Mouse (Mus musculus) midbrain, embryonic 11.5 days (tissue): ENCODE data around the gene Cfl1. TPM values are rescaled to one million over a fixed set of nuclear protein-coding genes. Genes with fewer than 3 reads are reported as not detected.
A peak's percentile ranks its signal among the peaks of the same experiment; 100 is the strongest.

Source experiments
- ATAC-seq: fragments of 200-750 bp; cut with Nextera tagmentation; 2 replicates; pipeline ENCODE4 v1.8.0; 2017; ENCODE audit warnings: moderate TSS enrichment, moderate library complexity; ENCODE audit not compliant: low FRiP score
- DNase-seq: peaks from one replicate; pipeline ENCODE4 v3.0.0; 2015; ENCODE audit warnings: low spot score; ENCODE audit errors: missing footprints
- H3K27ac ChIP-seq: fragments of 300-500 bp; sonication (generic); 2 replicates; pipeline ENCODE4 v1.5.1; 2014; ENCODE audit warnings: low read depth, low read length
- H3K27me3 ChIP-seq: fragments of 300-500 bp; sonication (generic); 2 replicates; pipeline ENCODE4 v1.6.1; 2014; ENCODE audit warnings: mild to moderate bottlenecking, low read length, moderate library complexity, mixed read lengths; ENCODE audit not compliant: control insufficient read depth, insufficient read depth
- H3K36me3 ChIP-seq: fragments of 300-500 bp; sonication (generic); 2 replicates; pipeline ENCODE4 v1.6.1; 2014; ENCODE audit warnings: mild to moderate bottlenecking, low read length, moderate library complexity, mixed read lengths; ENCODE audit not compliant: control insufficient read depth, insufficient read depth
- H3K4me1 ChIP-seq: fragments of 300-500 bp; sonication (generic); 2 replicates; pipeline ENCODE4 v1.6.1; 2014; ENCODE audit warnings: low read length; ENCODE audit not compliant: control insufficient read depth, insufficient read depth
- H3K4me2 ChIP-seq: fragments of 300-500 bp; sonication (generic); 2 replicates; pipeline ENCODE4 v1.6.1; 2014; ENCODE audit warnings: mild to moderate bottlenecking, moderate library complexity
- H3K4me3 ChIP-seq: fragments of 300-500 bp; sonication (generic); 2 replicates; pipeline ENCODE4 v1.5.1; 2014; ENCODE audit warnings: low read depth, low read length
- H3K9ac ChIP-seq: fragments of 300-500 bp; sonication (generic); 2 replicates; pipeline ENCODE4 v1.6.1; 2014; ENCODE audit warnings: low read length
- H3K9me3 ChIP-seq: fragments of 300-500 bp; sonication (generic); 2 replicates; pipeline ENCODE4 v1.6.1; 2016; ENCODE audit warnings: low read length; ENCODE audit not compliant: control insufficient read depth
- WGBS: fragments of 180-500 bp; shearing (Covaris S2); extraction: QIAGEN DNeasy Blood & Tissue Kit; methylation state at CpG from one replicate; pipeline ENCODE4 v1.1.7; 2014; 5-methylcytosine and 5-hydroxymethylcytosine counted together
- polyA plus RNA-seq: library from polyadenylated mRNA; unstranded; fragments of >200 nt; fragmentation: Nextera tagmentation; extraction: Ambion mirVana; gene quantifications from 2 replicates; pipeline ENCODE4 v1.2.1, GENCODE M21; 2014

Gene Cfl1
- polyA plus RNA-seq, 1 experiment from 2014 or later = 3,786 TPM

GRCm38 (mm10) chr19:5461411-5461810, 28.8 kb upstream of the Cfl1 start:
- peak overlapping the region; percentile 82; the same call in 1 of the 2 replicates for H3K4me3 ChIP-seq
- DNase-seq (no peak), ATAC-seq (no peak)
- 89% methylated on average over 6 of the region's 6 CpGs for WGBS
- H3K4me1 ChIP-seq = peaks cover 22% of the 10 kb centered on the region
- 0 out of 2 replicates have a peak, but pooled peaks cover 3% of the 10 kb centered on the region for H3K27me3 ChIP-seq
- peak overlapping the region; percentile 91 for H3K4me2 ChIP-seq
- no peaks in the 10 kb centered on the region for H3K9me3 ChIP-seq
- 0 out of 2 replicates have a peak, but pooled peaks cover 4% of the 10 kb centered on the region for H3K36me3 ChIP-seq
- no peak overlapping the region for H3K9ac ChIP-seq
- H3K27ac ChIP-seq = no peak overlapping the region

GRCm38 (mm10) chr19:5463212-5463611, 27.0 kb upstream of the Cfl1 start:
- WGBS = 89% methylated on average over 9 of the region's 9 CpGs
- no peak for ATAC-seq
- DNase-seq = no peak
- no peaks in the 10 kb centered on the region for H3K9me3 ChIP-seq
- peaks cover 14% of the 10 kb centered on the region for H3K4me1 ChIP-seq
- H3K4me2 ChIP-seq = no peak overlapping the region
- no peak overlapping the region for H3K4me3 ChIP-seq
- 0 out of 2 replicates have a peak, but pooled peaks cover 3% of the 10 kb centered on the region for H3K27me3 ChIP-seq
- H3K9ac ChIP-seq = no peak overlapping the region
- H3K27ac ChIP-seq = no peak overlapping the region
- H3K36me3 ChIP-seq = 0 out of 2 replicates have a peak, but pooled peaks cover 4% of the 10 kb centered on the region

GRCm38 (mm10) chr19:5463791-5464562, 26.3 kb upstream of the Cfl1 start:
- 53% methylated on average over 15 of the region's 15 CpGs for WGBS
- H3K4me2 ChIP-seq = peak overlapping the region; percentile 35
- peak overlapping the region; percentile 54 for H3K27ac ChIP-seq
- DNase-seq = peak; percentile 96
- peak; percentile 74 for ATAC-seq
- H3K4me3 ChIP-seq = 0 out of 2 replicates have a peak overlapping the region, but pooled peaks have one; percentile 15
- H3K27me3 ChIP-seq = no peaks in the 10 kb centered on the region
- no peaks in the 10 kb centered on the region for H3K9me3 ChIP-seq
- H3K9ac ChIP-seq = peak overlapping the region; percentile 55
- H3K4me1 ChIP-seq = peaks cover 14% of the 10 kb centered on the region
- 0 out of 2 replicates have a peak, but pooled peaks cover 4% of the 10 kb centered on the region for H3K36me3 ChIP-seq

GRCm38 (mm10) chr19:5465037-5465436, 25.2 kb upstream of the Cfl1 start:
- no peak for ATAC-seq
- 0 out of 2 replicates have a peak, but pooled peaks cover 4% of the 10 kb centered on the region for H3K36me3 ChIP-seq

GRCm38 (mm10) chr19:5466916-5467500, 23.2 kb upstream of the Cfl1 start:
- Histone ChIP-seq H3K4me3 (no peak overlapping the region), H3K9me3 (no peaks in the 10 kb centered on the region), H3K4me2 (no peak overlapping the region), H3K36me3 (0 out of 2 replicates have a peak, but pooled peaks cover 4% of the 10 kb centered on the region), H3K27me3 (no peaks in the 10 kb centered on the region), H3K4me1 (peaks cover 5% of the 10 kb centered on the region), H3K27ac (no peak overlapping the region), H3K9ac (no peak overlapping the region)
- 94% methylated on average over 6 of the region's 6 CpGs for WGBS
- ATAC-seq (no peak), DNase-seq (no peak)

More at GRCm38 (mm10) chr19:5465037-5465436, 25.2 kb upstream of the Cfl1 start:
- no peak overlapping the region for H3K27ac ChIP-seq
- no peak overlapping the region for H3K4me2 ChIP-seq
- 96% methylated on average over 8 of the region's 8 CpGs for WGBS
- H3K4me3 ChIP-seq = no peak overlapping the region
- peaks cover 12% of the 10 kb centered on the region for H3K4me1 ChIP-seq
- no peaks in the 10 kb centered on the region for H3K9me3 ChIP-seq
- no peak for DNase-seq
- H3K9ac ChIP-seq = no peak overlapping the region
- H3K27me3 ChIP-seq = no peaks in the 10 kb centered on the region

- DNase-seq = no peak
- Histone ChIP-seq H3K4me2 (no peak within 1 kb of the TSS), H3K27me3 (0 out of 2 replicates have a peak, but pooled peaks cover under 1% of the 10 kb centered on the region), H3K36me3 (0 out of 2 replicates have a peak, but pooled peaks cover 4% of the 10 kb centered on the region), H3K4me1 (peaks cover 5% of the 10 kb centered on the region), H3K9me3 (no peaks in the 10 kb centered on the region), H3K27ac (no peak within 1 kb of the TSS), H3K4me3 (no peak within 1 kb of the TSS), H3K9ac (no peak within 1 kb of the TSS)
- 65% methylated on average over 5 of the region's 5 CpGs for WGBS
- ATAC-seq = no peak
Observed at GRCm38 (mm10) chr19:5468374-5468773, 21.9 kb upstream of the Cfl1 start, which contains the start of gene Ctsw. TSS of gene Ctsw (minus strand) at chr19:5468507.

- WGBS = 53% methylated on average over 5 of the region's 5 CpGs
- no peak for ATAC-seq
- Histone ChIP-seq H3K9me3 (no peaks in the 10 kb centered on the region), H3K27ac (no peak overlapping the region), H3K4me3 (no peak overlapping the region), H3K9ac (no peak overlapping the region), H3K4me2 (no peak overlapping the region), H3K27me3 (0 out of 2 replicates have a peak, but pooled peaks cover 2% of the 10 kb centered on the region), H3K4me1 (peaks cover 15% of the 10 kb centered on the region), H3K36me3 (no peaks in the 10 kb centered on the region)
- no peak for DNase-seq
Observed at GRCm38 (mm10) chr19:5471846-5472245, 18.4 kb upstream of the Cfl1 start.

GRCm38 (mm10) chr19:5472857-5473256, 17.4 kb upstream of the Cfl1 start:
- WGBS = 80% methylated on average over 3 of the region's 3 CpGs
- no peak for DNase-seq
- no peak overlapping the region for H3K4me2 ChIP-seq
- ATAC-seq = no peak
- H3K4me3 ChIP-seq = no peak overlapping the region
- no peak overlapping the region for H3K9ac ChIP-seq
- H3K9me3 ChIP-seq = no peaks in the 10 kb centered on the region
- peaks cover 15% of the 10 kb centered on the region for H3K4me1 ChIP-seq
- no peak overlapping the region for H3K27ac ChIP-seq
- H3K36me3 ChIP-seq = no peaks in the 10 kb centered on the region
- H3K27me3 ChIP-seq = 0 out of 2 replicates have a peak, but pooled peaks cover 2% of the 10 kb centered on the region

GRCm38 (mm10) chr19:5473720-5474119, 16.5 kb upstream of the Cfl1 start, which contains the start of gene Efemp2:
TSS of gene Efemp2 (plus strand) at chr19:5473954.
- Histone ChIP-seq H3K4me2 (peak within 1 kb of the TSS; percentile 95), H3K4me1 (peaks cover 15% of the 10 kb centered on the region), H3K27ac (peak within 1 kb of the TSS; percentile 5; the same call in 1 of the 2 replicates), H3K9me3 (no peaks in the 10 kb centered on the region), H3K4me3 (peak within 1 kb of the TSS; percentile 62), H3K36me3 (no peaks in the 10 kb centered on the region), H3K9ac (peak within 1 kb of the TSS; percentile 88), H3K27me3 (0 out of 2 replicates have a peak, but pooled peaks cover 2% of the 10 kb centered on the region)
- ATAC-seq = peak; percentile 78
- peak; percentile 96 for DNase-seq
- under 1% methylated on average over 22 of the region's 22 CpGs for WGBS
